Mouse (Mus musculus) urinary bladder, postnatal 14 days (tissue): ENCODE data around the gene Ptgis.

Source experiments
- DNase-seq: peaks from one replicate; pipeline ENCODE4 v3.0.0; 2021; ENCODE audit warnings: low spot score

Ptgis gene

GRCm38 (mm10) chr2:167190076-167190399 is 50.4 kb downstream of the Ptgis start, which contains the start of gene Kcnb1:
Gene Kcnb1, minus strand, starts transcription at chr2:167190155.
- peak; percentile 73 for DNase-seq

- peak; percentile 24 for DNase-seq
Measured at GRCm38 (mm10) chr2:167189291-167190075, 50.9 kb downstream of the Ptgis start.

- DNase-seq: peak; percentile 86
Measured at GRCm38 (mm10) chr2:167188315-167189207, 51.8 kb downstream of the Ptgis start.

- DNase-seq: no peak
Measured at GRCm38 (mm10) chr2:167187119-167187518, 53.3 kb downstream of the Ptgis start.

- DNase-seq: no peak
Measured at GRCm38 (mm10) chr2:167186544-167186943, 53.9 kb downstream of the Ptgis start.

- DNase-seq: no peak
Measured at GRCm38 (mm10) chr2:167186003-167186402, 54.4 kb downstream of the Ptgis start.

GRCm38 (mm10) chr2:167185432-167185831 is 55.0 kb downstream of the Ptgis start:
- DNase-seq: no peak

- DNase-seq: no peak
Measured at GRCm38 (mm10) chr2:167181662-167182389, 58.6 kb downstream of the Ptgis start.

GRCm38 (mm10) chr2:167181096-167181495 is 59.3 kb downstream of the Ptgis start:
- DNase-seq: no peak

- no peak for DNase-seq
Measured at GRCm38 (mm10) chr2:167179301-167179700, 61.1 kb downstream of the Ptgis start.

- DNase-seq: no peak
Measured at GRCm38 (mm10) chr2:167177231-167177641, 63.2 kb downstream of the Ptgis start.

- DNase-seq: no peak
Measured at GRCm38 (mm10) chr2:167175284-167175683, 65.1 kb downstream of the Ptgis start.

GRCm38 (mm10) chr2:167173051-167173875 is 67.1 kb downstream of the Ptgis start:
- DNase-seq: peak; percentile 60

- peak; percentile 25 for DNase-seq
Measured at GRCm38 (mm10) chr2:167167515-167168212, 72.7 kb downstream of the Ptgis start.

- no peak for DNase-seq
Measured at GRCm38 (mm10) chr2:167163600-167163999, 76.8 kb downstream of the Ptgis start.

- DNase-seq: no peak
Measured at GRCm38 (mm10) chr2:167163134-167163533, 77.3 kb downstream of the Ptgis start.

- peak; percentile 53 for DNase-seq
Measured at GRCm38 (mm10) chr2:167162516-167163021, 77.8 kb downstream of the Ptgis start.

GRCm38 (mm10) chr2:167159721-167160120 is 80.7 kb downstream of the Ptgis start:
- DNase-seq: no peak

GRCm38 (mm10) chr2:167158780-167159179 is 81.6 kb downstream of the Ptgis start:
- no peak for DNase-seq

GRCm38 (mm10) chr2:167156118-167156715 is 84.2 kb downstream of the Ptgis start:
- no peak for DNase-seq
